Mouse (Mus musculus) forebrain, embryonic 11.5 days (tissue): Measurements from ENCODE around the gene Olfr1090. TPM values are rescaled to one million over a fixed set of nuclear protein-coding genes. Genes with fewer than 3 reads are reported as not detected.

Source experiments
- ATAC-seq: fragments of 200-750 bp; cut with Nextera tagmentation; replicated peaks from 2 replicates; pipeline ENCODE4 v1.8.0; 2017; ENCODE audit warnings: moderate TSS enrichment; ENCODE audit not compliant: low FRiP score
- DNase-seq: peaks from one replicate; pipeline ENCODE4 v3.0.0-alpha.2; 2017; ENCODE audit warnings: low spot score
- H3K27ac ChIP-seq: fragments of 300-500 bp; sonication (generic); 2 replicates; pipeline ENCODE4 v1.5.1; 2014; ENCODE audit warnings: low read depth, low read length
- H3K27me3 ChIP-seq: fragments of 300-500 bp; sonication (generic); 2 replicates; pipeline ENCODE4 v1.6.1; 2014; ENCODE audit warnings: mild to moderate bottlenecking, low read length, mixed read lengths; ENCODE audit not compliant: control insufficient read depth, insufficient read depth
- H3K36me3 ChIP-seq: fragments of 300-500 bp; sonication (generic); 2 replicates; pipeline ENCODE4 v1.6.1; 2014; ENCODE audit warnings: mild to moderate bottlenecking, low read length, moderate library complexity, mixed read lengths; ENCODE audit not compliant: control insufficient read depth, insufficient read depth
- H3K4me1 ChIP-seq: fragments of 300-500 bp; sonication (generic); replicated peaks from 2 replicates; pipeline ENCODE4 v1.6.1; 2014; ENCODE audit warnings: low read length, mixed read lengths; ENCODE audit not compliant: control insufficient read depth, insufficient read depth
- H3K4me2 ChIP-seq: fragments of 300-500 bp; sonication (generic); 2 replicates; pipeline ENCODE4 v1.6.1; 2014; ENCODE audit warnings: low read depth, mild to moderate bottlenecking, low read length, moderate library complexity, mixed read lengths; ENCODE audit not compliant: severe bottlenecking
- H3K4me3 ChIP-seq: fragments of 300-500 bp; sonication (generic); 2 replicates; pipeline ENCODE4 v1.5.1; 2014; ENCODE audit warnings: low read depth, low read length
- H3K9ac ChIP-seq: fragments of 300-500 bp; sonication (generic); 2 replicates; pipeline ENCODE4 v1.6.1; 2014; ENCODE audit warnings: low read length
- H3K9me3 ChIP-seq: fragments of 300-500 bp; sonication (generic); 2 replicates; pipeline ENCODE4 v1.6.1; 2016; ENCODE audit warnings: low read length, mixed read lengths; ENCODE audit not compliant: control insufficient read depth
- WGBS: fragments of 180-500 bp; shearing (Covaris S2); extraction: QIAGEN DNeasy Blood & Tissue Kit; methylation state at CpG from one replicate; pipeline ENCODE4 v1.1.7; 2014; 5-methylcytosine and 5-hydroxymethylcytosine counted together
- polyA plus RNA-seq: library from polyadenylated mRNA; unstranded; fragments of >200 nt; fragmentation: Nextera tagmentation; extraction: Ambion mirVana; gene quantifications from 2 replicates; pipeline ENCODE4 v1.2.1, GENCODE M21; 2014

Gene Olfr1090
- not detected in 2 replicates for polyA plus RNA-seq

GRCm38 (mm10) chr2:86758893-86759292 is at the start of gene Olfr1090:
Olfr1090 (minus strand) TSS chr2:86758993.
- ATAC-seq (no peak), DNase-seq (no peak)
- no peak within 1 kb of the TSS for H3K9ac ChIP-seq
- WGBS = 88% methylated on average over 1 of the region's 1 CpGs
- no peaks in the 10 kb centered on the region for H3K36me3 ChIP-seq
- no peaks in the 10 kb centered on the region for H3K4me1 ChIP-seq
- H3K9me3 ChIP-seq = no peaks in the 10 kb centered on the region
- no peaks in the 10 kb centered on the region for H3K27me3 ChIP-seq
- H3K27ac ChIP-seq = no peak within 1 kb of the TSS
- no peak within 1 kb of the TSS for H3K4me3 ChIP-seq
- no peak within 1 kb of the TSS for H3K4me2 ChIP-seq

DNA sequence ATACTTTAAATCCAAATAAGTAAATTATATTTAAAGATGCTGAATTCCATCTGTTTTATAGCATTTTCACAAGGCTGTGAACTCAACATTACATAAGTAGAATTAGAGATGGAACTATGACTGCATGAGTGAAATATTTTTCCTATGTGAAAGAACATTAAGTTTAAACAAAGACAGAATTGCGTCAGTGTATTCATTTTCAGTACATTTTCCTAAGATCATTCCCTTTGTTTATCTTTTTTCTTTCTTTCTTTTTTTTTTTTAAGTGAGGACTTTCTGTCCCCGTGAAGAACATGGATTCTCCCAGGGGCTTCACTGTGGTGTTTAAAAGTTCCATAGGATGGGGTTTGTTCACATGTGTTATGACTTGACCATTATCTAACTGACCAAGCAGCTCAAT is 23.4 kb upstream of the Olfr1090 start, which contains the start of gene Olfr1093:
TSS of gene Olfr1093 (plus strand) at position 301 of the 400 bp plus-strand sequence.
- H3K9me3 ChIP-seq = no peaks in the 10 kb centered on the region
- WGBS = 78% methylated on average over 2 of the region's 2 CpGs
- H3K4me3 ChIP-seq = no peak within 1 kb of the TSS
- no peaks in the 10 kb centered on the region for H3K36me3 ChIP-seq
- H3K27me3 ChIP-seq = no peaks in the 10 kb centered on the region
- DNase-seq (no peak), ATAC-seq (no peak)
- no peak within 1 kb of the TSS for H3K4me2 ChIP-seq
- no peak within 1 kb of the TSS for H3K27ac ChIP-seq
- no peaks in the 10 kb centered on the region for H3K4me1 ChIP-seq
- no peak within 1 kb of the TSS for H3K9ac ChIP-seq

DNA sequence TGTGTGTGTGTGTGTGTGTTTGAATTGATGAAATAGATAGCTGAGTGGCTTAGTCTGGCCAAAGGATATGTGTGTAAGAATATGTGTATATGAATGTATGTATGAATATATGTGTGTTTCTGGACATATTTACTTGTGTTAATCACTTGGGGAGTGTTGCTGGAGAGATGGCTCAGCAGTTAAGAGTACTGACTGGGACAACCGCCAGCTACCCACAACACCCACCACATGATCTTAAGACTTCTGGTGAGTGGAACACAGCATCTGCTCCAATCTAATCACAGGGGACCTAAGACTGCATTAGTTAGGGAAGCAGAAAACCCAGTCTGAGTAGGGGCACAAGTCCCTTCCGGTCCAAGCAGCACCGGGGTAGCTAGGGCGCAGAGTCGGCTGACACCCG is 2.3 kb upstream of the Olfr1090 start:
- Histone ChIP-seq H3K36me3 (no peaks in the 10 kb centered on the region), H3K27me3 (no peaks in the 10 kb centered on the region), H3K27ac (no peak overlapping the region), H3K4me2 (no peak overlapping the region), H3K4me1 (no peaks in the 10 kb centered on the region), H3K9ac (no peak overlapping the region), H3K9me3 (no peaks in the 10 kb centered on the region), H3K4me3 (no peak overlapping the region)
- DNase-seq = no peak
- WGBS = 96% methylated on average over 6 of the region's 6 CpGs
- no peak for ATAC-seq

- DNase-seq = no peak
Measured at GRCm38 (mm10) chr2:86733601-86734000, 25.2 kb downstream of the Olfr1090 start, which contains the start of gene Olfr1089. Olfr1089 (minus strand) TSS chr2:86733701.

More at GRCm38 (mm10) chr2:86733601-86734000, 25.2 kb downstream of the Olfr1090 start, which contains the start of gene Olfr1089:
- no peak within 1 kb of the TSS for H3K4me3 ChIP-seq
- no peak for ATAC-seq
- H3K4me2 ChIP-seq = no peak within 1 kb of the TSS
- no peaks in the 10 kb centered on the region for H3K36me3 ChIP-seq
- H3K4me1 ChIP-seq = no peaks in the 10 kb centered on the region
- no peak within 1 kb of the TSS for H3K27ac ChIP-seq
- no peaks in the 10 kb centered on the region for H3K27me3 ChIP-seq
- H3K9me3 ChIP-seq = no peaks in the 10 kb centered on the region
- H3K9ac ChIP-seq = no peak within 1 kb of the TSS

Other genes with a start within 250 kb of the Olfr1090 start
- not detected in 2 replicates for gene Olfr1079, start 216.5 kb downstream of the Olfr1090 start, polyA plus RNA-seq
- not detected in 2 replicates for gene Olfr1080, start 200.8 kb downstream of the Olfr1090 start, polyA plus RNA-seq
- gene Olfr1082, start 160.0 kb downstream of the Olfr1090 start, polyA plus RNA-seq = not detected in 2 replicates
- not detected in 2 replicates for gene Olfr1084, start 119.3 kb downstream of the Olfr1090 start, polyA plus RNA-seq
- gene Olfr1085, start 97.0 kb downstream of the Olfr1090 start, polyA plus RNA-seq = not detected in 2 replicates
- not detected in 2 replicates for gene Olfr1086, start 78.9 kb downstream of the Olfr1090 start, polyA plus RNA-seq
- gene Olfr1087, start 60.6 kb downstream of the Olfr1090 start, polyA plus RNA-seq = not detected in 2 replicates
- gene Olfr1089, start 25.3 kb downstream of the Olfr1090 start, polyA plus RNA-seq = not detected in 2 replicates
- not detected in 2 replicates for gene Olfr1093, start 23.5 kb upstream of the Olfr1090 start, polyA plus RNA-seq
- gene Olfr141, start 51.0 kb upstream of the Olfr1090 start, polyA plus RNA-seq = not detected in 2 replicates
- gene Olfr1094, start 65.7 kb upstream of the Olfr1090 start, polyA plus RNA-seq = not detected in 2 replicates
- gene Olfr1095, start 92.7 kb upstream of the Olfr1090 start, polyA plus RNA-seq = not detected in 2 replicates
- gene Gm13723, start 115.8 kb upstream of the Olfr1090 start, polyA plus RNA-seq = not detected in 2 replicates
- not detected in 2 replicates for gene Olfr1097, start 133.2 kb upstream of the Olfr1090 start, polyA plus RNA-seq
- gene Olfr1098, start 165.6 kb upstream of the Olfr1090 start, polyA plus RNA-seq = not detected in 2 replicates
- not detected in 2 replicates for gene Olfr1099, start 201.7 kb upstream of the Olfr1090 start, polyA plus RNA-seq
- not detected in 2 replicates for gene Olfr1100, start 221.0 kb upstream of the Olfr1090 start, polyA plus RNA-seq
- gene Olfr1101, start 232.2 kb upstream of the Olfr1090 start, polyA plus RNA-seq = not detected in 2 replicates
- gene Olfr1102, start 239.4 kb upstream of the Olfr1090 start, polyA plus RNA-seq = not detected in 2 replicates